Mouse (Mus musculus): ENCODE measurements around the gene Abr.
A peak's percentile ranks its signal among the peaks of the same experiment; 100 is the strongest.

Gene Abr

DNA sequence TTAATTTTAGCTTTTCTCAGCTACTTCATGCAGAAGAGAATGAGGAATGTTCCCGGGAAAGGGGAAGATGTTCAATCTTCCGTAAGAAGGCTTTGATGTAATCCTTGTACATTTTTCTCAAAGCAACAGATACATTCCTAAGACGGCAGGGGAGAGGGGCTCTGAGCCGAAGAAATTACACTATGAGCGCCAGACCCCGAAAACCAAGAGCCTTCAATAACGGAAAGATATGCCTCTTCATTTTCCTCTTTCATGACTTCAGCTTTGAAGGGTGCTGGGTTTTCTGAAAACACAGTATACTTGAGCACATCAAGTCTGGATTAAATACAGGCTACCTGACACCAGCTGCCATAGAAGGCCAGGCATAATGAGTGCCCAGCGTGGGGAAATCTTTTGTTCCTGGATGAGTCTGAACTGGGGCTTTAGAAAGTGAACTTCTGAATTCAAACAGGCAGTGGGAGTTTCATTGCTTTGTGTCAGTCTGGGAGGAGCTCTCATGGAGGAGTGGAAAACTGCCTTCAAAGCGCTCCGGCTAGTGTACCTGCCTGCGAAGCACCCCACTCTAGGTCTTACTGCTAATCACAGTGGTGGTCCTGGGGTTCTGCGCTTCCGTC lies 239.3 kb downstream of the Abr start:
- DNase-seq (ENCODE audit: extremely low spot score, low spot score) = peak; percentile 32

- no peak for DNase-seq (ENCODE audit: extremely low spot score, low spot score)
Measured at GRCm38 (mm10) chr11:76381201-76381885, 240.8 kb downstream of the Abr start.

GRCm38 (mm10) chr11:76379921-76380544 lies 242.1 kb downstream of the Abr start:
- peak; percentile 52 for DNase-seq (ENCODE audit: extremely low spot score, low spot score)

DNA sequence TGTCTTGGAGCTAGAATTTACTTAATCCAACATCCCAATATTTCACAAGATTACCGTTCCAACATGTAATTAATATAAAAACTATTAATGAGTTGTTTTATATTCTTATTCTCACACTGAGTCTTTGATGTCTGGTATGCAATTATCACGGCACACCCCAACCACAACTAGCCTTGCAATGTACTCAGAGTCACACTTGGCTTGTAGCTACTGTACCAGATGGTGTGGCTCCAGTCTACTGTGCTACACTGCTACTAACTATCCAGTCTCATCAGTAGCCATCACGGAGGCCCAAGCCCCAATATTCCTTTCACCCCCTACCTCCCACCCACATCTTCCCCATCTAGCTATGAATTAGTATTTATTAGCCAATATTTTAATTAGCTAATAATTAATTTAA lies 245.7 kb downstream of the Abr start:
- DNase-seq (ENCODE audit: extremely low spot score, low spot score) = no peak

- DNase-seq (ENCODE audit: extremely low spot score, low spot score) = peak; percentile 81
Measured at GRCm38 (mm10) chr11:76374491-76375185, 247.5 kb downstream of the Abr start.

DNA sequence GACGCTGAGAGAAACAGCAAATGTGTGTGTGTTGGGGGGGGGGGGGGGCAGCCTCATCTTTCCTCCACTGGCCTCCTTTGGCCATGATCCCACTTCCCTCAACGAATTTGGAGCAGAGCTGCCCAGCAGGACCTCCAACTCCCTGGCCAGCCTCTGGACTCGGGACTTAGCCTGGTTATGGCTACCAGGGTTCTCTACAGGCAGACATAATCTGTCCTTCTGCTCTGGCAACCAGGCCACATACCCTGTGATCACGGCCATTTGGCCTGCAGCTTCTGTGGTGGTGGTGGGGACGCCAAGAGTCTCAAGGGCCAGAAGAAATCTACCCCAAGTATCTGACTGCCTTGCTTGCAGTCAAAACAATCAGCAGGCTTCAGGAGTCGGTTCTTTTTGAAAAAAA lies 249.6 kb downstream of the Abr start:
- no peak for DNase-seq (ENCODE audit: extremely low spot score, low spot score)

GRCm38 (mm10) chr11:76372120-76372519 lies 250.0 kb downstream of the Abr start:
- no peak for DNase-seq (ENCODE audit: extremely low spot score, low spot score)

- DNase-seq (ENCODE audit: extremely low spot score, low spot score) = no peak
Measured at GRCm38 (mm10) chr11:76370491-76370890, 251.6 kb downstream of the Abr start.

Measured in neural tube, embryonic 10.5 days (tissue).